Comparison of ENCODE assay signal across 9 mouse cellular contexts in genomic region chr8:84513765-84514164, GRCm38 (mm10).
DNase-seq lines count a peak whose midpoint lies in the region; ATAC-seq lines count a peak whose summit lies in the region.
"Had no signal": no experiment of that assay in that cellular context is flagged by ENCODE, and none has a peak within 500 bp of the region (broad histone marks: within the 10 kb centered on the region; RNA-seq: fewer than 3 reads in every experiment).

No protein-coding gene starts in this region.

- H3K4me1 ChIP-seq in hindbrain, embryonic 13.5 days (replicated peaks), result no peaks in the 10 kb centered on the region; the same call in 1 of the 2 replicates
- no peaks in the 10 kb centered on the region for H3K4me1 ChIP-seq in hindbrain, embryonic 10.5 days (replicated peaks)
- no peaks in the 10 kb centered on the region for H3K4me1 ChIP-seq in heart, embryonic 12.5 days (replicated peaks)
- H3K4me1 ChIP-seq: embryonic facial prominence, embryonic 12.5 days had no signal

- WGBS in hindbrain, embryonic 13.5 days, result 22% methylated on average over 2 of the region's 2 CpGs
- 26% methylated on average over 2 of the region's 2 CpGs for WGBS in hindbrain, embryonic 10.5 days
- WGBS in heart, embryonic 12.5 days, result 19% methylated on average over 2 of the region's 2 CpGs

- no peaks in the 10 kb centered on the region for H3K27me3 ChIP-seq in hindbrain, embryonic 13.5 days
- H3K27me3 ChIP-seq in hindbrain, embryonic 10.5 days (ENCODE audit: insufficient read depth, poor library complexity, severe bottlenecking), result no peaks in the 10 kb centered on the region
- H3K27me3 ChIP-seq in heart, embryonic 12.5 days (replicated peaks), result no peaks in the 10 kb centered on the region
- H3K27me3 ChIP-seq: embryonic facial prominence, embryonic 12.5 days had no signal

- no peak overlapping the region for H3K27ac ChIP-seq in hindbrain, embryonic 13.5 days
- H3K27ac ChIP-seq in hindbrain, embryonic 10.5 days, result no peak overlapping the region
- no peak overlapping the region for H3K27ac ChIP-seq in heart, embryonic 12.5 days (ENCODE audit: poor library complexity, severe bottlenecking)
- H3K27ac ChIP-seq: embryonic facial prominence, embryonic 12.5 days had no signal

- H3K36me3 ChIP-seq in hindbrain, embryonic 13.5 days, result peaks cover 31% of the 10 kb centered on the region
- peaks cover 3% of the 10 kb centered on the region for H3K36me3 ChIP-seq in hindbrain, embryonic 10.5 days
- no peaks in the 10 kb centered on the region for H3K36me3 ChIP-seq in heart, embryonic 12.5 days
- H3K36me3 ChIP-seq: embryonic facial prominence, embryonic 12.5 days had no signal

- DNase-seq in hindbrain, embryonic 10.5 days (ENCODE audit: low spot score), result no peak
- DNase-seq in 416B (ENCODE audit: low read depth) (peak; percentile 16), MN1 (ENCODE audit: low spot score) (peak; percentile 35)
- DNase-seq in cerebellum, postnatal 14 days, result peak; percentile 67 to 83
- DNase-seq in lung, postnatal 14 days, result peak; percentile 24
- DNase-seq in spleen, postnatal 14 days (ENCODE audit: low spot score in 2 of 2), result no peak

- no peak overlapping the region for H3K4me3 ChIP-seq in hindbrain, embryonic 13.5 days
- no peak overlapping the region for H3K4me3 ChIP-seq in hindbrain, embryonic 10.5 days
- H3K4me3 ChIP-seq in heart, embryonic 12.5 days, result no peak overlapping the region
- H3K4me3 ChIP-seq: embryonic facial prominence, embryonic 12.5 days had no signal

- no peak overlapping the region for H3K4me2 ChIP-seq in hindbrain, embryonic 13.5 days
- no peak overlapping the region for H3K4me2 ChIP-seq in heart, embryonic 12.5 days
- H3K4me2 ChIP-seq: embryonic facial prominence, embryonic 12.5 days had no signal

- H3K9ac ChIP-seq in hindbrain, embryonic 13.5 days, result no peak overlapping the region
- H3K9ac ChIP-seq in heart, embryonic 12.5 days, result no peak overlapping the region
- H3K9ac ChIP-seq: embryonic facial prominence, embryonic 12.5 days had no signal

- H3K9me3 ChIP-seq in hindbrain, embryonic 13.5 days, result no peaks in the 10 kb centered on the region
- no peaks in the 10 kb centered on the region for H3K9me3 ChIP-seq in hindbrain, embryonic 10.5 days
- H3K9me3 ChIP-seq in heart, embryonic 12.5 days (replicated peaks), result no peaks in the 10 kb centered on the region
- H3K9me3 ChIP-seq: embryonic facial prominence, embryonic 12.5 days had no signal

- ATAC-seq in hindbrain, embryonic 13.5 days (ENCODE audit: low FRiP score), result peak; percentile 61; the same call in 1 of the 2 replicates
- no peak for ATAC-seq in heart, embryonic 12.5 days (ENCODE audit: insufficient number of reproducible peaks, low FRiP score)

Comparison
In these comparisons a context has a peak if more than half of its experiments do, and no peak if none do; other contexts are left out.
1. DNase-seq: peak in 416B (single experiment), MN1 (single experiment), cerebellum, postnatal 14 days (2 of 2) and lung, postnatal 14 days (single experiment); none in hindbrain, embryonic 10.5 days (single experiment) and spleen, postnatal 14 days (0 of 2).